Mouse (Mus musculus) left cerebral cortex, postnatal 4 days (tissue): ENCODE measurements at regions not wholly inside any gene's neighbourhood (a gene's known extent, or its start where the extent isn't known, plus 50 kb on each side); places are given as distances from the start of the nearest gene placed in this dataset.
"Not testable (repeated sequence)": the region's sequence is repeated elsewhere in the genome, so short reads cannot be mapped to it uniquely, and the experiment has no call there.

Experiments
- DNase-seq: peaks from one replicate; pipeline ENCODE4 v3.0.0-alpha.2; 2022
- intact Hi-C: fragments of 180-260 bp; cut with DNase I; formaldehyde crosslinking; loops from one replicate; pipeline ENCODE4 v1.15.1; 2025

DNA sequence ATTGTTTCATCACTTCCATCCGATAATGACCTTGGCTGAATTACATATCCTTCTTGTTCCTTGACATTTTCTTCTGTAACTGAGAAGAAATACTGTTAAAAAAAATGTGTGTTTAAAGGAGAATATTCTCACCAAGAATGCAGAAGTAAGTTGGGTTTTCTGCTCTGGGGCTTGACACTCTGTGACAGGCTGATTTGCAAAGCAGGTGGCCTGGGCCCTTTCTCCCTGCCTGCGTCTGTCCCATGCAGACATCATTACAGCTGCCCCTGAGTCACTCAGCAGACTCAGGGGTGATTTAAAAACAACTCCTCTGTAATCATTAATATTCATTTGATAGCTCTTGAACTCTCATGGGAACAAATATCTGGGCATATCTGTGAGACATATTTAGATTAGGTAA lies 229.4 kb upstream of the Synpr start:
- DNase-seq: no peak
- intact Hi-C loops: no loop called here

DNA sequence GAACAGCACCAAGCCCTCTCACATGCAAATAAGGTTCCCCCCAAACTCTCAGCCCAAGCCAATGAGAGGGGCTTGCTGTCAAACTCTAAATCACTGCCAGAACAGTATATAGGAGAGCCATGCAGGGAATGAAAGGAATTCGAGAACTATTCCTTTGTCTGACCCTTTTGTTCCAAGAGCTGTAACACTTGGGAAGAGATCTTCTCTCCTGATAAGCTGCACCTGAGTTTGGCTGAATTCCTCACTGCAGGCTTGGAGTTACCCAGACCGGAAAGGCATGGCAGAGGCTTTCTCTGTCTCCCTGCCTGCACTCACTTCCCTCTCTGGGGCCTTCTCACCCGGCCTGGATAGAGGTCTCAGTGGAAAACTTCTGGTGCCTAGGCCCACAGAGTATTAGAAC lies 219.7 kb upstream of the Cadps start:
- intact Hi-C loops, DNase-seq: not testable (repeated sequence)

DNA sequence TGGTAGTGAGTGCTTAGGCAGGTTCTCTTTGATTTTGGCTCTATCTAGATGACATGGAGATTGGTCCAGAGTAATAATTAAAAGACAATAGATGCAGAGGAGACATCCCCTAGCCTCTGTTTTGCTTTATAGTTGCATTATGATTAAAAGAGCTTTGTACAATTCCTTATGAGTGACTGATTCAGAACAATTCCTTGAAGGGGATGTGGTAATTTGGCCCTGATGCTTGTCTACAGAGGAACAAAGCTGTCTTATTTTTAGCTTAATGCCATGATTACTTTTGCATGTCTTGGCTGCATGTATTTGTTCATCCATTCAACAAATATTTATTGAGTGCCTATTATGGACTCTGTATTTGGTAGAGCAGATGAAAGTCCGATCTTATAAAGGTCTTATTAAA lies 218.9 kb upstream of the Cadps start:
- intact Hi-C loops: no loop called here
- DNase-seq: no peak

DNA sequence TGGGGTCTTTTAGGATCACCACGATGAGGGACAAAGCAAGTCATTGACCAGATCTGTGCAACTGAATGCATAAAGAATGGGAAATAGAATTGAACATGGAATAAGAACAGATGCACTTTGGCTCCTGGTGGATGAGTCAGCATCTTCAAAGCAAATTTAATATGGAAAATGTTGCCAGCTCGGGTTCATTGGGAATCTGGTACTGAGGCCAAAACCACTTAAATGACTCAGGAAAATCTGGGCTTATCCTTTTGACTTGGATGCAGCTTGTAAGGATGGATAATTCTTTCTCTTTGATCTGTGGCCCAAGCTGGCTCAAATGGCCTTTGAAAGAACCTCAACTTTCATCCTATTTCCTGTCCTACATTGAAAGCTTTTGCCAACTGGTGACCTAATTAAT lies 217.3 kb upstream of the Cadps start:
- no peak for DNase-seq

DNA sequence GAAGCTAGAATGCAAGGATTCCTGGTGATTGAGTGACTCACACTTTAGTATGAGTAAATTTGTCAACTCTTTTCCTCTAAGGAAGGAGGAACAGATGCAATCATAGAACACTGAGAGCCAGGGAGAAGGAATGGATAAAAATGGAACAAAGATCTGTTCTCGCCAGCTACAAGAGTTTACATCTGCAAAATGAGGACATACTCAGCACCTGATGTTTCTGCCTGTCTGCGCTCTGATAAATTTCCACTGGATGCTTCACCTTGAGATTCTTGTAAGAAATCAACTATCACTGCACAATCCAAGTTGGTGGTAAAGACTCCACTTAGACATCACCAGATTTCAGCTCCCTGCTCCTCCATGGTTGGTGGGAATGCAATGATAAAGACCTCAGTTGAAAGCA lies 214.5 kb upstream of the Cadps start:
- no peak for DNase-seq
- intact Hi-C loops: no loop called here

More for the DNA sequence above, 217.3 kb upstream of the Cadps start:
- intact Hi-C loops: no loop called here

DNA sequence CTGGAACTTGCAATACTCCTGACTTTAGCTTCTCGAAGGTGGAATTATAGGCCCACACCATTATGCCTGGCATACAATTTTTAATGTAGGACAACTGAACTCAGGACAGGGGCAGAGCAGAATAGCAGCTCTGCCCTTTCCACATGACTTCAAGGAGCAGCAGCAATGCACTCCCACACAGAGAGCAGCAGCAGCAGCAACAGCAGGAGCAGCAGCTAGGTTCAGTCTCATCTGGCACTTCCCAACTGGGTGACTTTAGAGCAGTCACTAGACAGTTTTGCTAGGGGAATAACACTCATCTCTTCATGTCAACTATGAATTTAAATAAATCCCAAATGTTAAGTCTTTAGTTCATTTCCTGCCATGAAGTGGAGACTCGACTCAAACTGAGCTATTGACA lies 206.9 kb upstream of the Cadps start:
- DNase-seq: no peak
- intact Hi-C loops: no loop called here

DNA sequence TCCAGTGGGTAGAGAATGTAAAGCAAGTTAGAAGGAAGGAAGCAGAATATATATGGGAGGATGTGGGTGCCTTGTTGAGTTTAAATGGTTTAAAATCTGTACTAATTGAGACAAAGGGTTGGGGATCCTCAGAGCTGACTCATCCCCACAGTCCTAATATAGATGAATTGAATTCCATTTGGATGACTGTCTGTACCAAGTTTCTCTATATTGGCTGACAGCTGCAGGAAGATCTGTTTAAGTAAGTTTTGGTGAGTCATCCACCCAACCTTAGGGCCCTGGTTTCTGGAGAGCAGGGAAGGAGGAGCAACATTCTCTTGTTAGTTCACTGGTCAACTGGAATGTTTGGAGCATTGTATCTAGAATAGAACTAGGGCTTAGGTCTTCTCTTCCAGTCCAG lies 199.9 kb upstream of the Cadps start:
- no peak for DNase-seq
- intact Hi-C loops: no loop called here

DNA sequence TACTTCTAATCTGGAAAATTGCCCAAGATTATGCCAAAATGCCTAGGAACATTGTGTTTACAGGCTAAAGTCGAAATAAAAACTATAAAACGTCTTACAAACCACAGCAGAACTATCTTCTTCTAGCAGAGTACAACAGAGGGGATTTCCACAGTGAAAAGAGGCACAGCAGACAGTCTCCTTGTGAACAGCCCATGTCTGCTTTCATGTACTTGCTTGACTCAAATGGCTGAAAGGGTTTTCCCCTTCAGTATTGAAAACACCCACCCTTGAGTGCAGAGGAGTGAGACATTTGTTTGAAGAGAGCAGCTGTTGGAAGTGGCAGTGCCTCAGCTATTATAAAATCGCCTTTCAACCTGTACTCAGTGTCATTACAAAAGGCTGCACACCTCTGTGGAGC lies 188.2 kb upstream of the Cadps start:
- no peak for DNase-seq
- intact Hi-C loops: no loop called here

DNA sequence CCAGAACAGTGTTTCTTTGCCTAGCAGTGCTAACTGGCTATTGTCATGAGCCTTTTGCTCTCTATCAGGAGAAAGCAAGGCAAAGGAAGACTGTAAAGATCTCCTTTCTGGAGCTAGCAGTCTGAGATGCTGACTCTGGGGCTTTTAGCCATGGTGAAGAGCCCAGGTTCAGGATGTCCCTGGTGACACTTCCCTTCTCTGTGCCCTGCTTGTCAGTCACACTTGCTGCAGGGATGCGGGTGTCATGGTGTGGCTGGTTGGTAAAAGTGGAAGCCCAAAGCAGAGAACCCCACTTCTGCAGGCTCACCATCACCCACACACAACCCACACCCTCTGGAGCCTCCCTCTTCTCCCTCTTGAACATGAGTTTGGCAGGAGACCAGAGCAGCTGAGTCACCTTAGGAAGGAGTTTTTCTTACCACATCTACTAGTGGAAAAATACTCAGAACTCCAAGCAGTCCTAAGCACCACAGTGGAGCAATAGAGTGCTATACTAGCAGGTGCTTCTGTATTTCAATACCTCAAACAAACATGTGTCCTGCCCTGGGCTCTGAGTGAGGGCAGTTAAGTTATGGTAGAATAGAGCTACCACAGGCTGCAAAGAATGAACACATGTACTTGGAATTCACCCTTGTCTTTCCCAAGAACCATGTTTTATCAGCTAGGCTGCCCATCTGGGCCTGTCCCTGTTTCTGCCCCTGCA lies 178.3 kb upstream of the Cadps start:
- intact Hi-C loops: no loop called here
- DNase-seq: no peak

DNA sequence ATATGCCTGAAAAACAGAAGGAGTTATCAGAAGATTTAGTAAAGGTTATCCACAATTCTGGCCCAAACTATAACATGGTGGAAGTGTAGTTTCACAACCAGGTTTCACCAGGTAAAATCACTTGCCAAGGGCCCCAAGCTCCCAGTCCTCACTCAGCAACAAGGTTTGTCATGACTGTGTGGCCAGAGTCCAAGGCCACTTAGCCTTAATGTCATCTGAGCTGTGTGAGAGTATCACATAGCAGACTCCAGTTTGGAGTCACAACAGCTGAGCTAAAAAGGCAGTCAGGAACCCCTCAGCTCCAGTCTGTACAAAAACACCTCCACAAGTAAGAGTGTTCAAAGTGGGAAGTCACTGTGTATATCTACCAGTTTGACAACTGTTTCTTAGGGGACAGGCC lies 156.5 kb upstream of the Cadps start:
- no peak for DNase-seq
- intact Hi-C loops: no loop called here

DNA sequence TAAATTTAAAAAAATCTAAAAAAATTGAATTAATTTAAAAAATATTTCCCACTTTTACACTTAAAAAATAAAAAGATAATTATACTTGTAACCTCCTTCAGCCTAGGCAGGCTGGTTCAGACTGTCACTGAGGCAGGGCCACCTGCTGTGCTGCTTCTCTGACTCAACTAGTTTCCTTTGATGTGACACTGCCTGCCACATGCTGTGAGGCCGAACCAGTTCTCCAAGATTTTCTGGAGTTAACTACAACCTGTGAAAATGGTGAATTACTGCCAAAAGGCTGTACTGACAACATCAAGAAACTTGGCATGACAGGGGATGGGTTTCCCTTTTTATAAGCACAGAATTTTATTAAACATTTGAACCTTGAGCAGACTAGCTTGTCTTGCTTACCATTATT lies 143.6 kb upstream of the Cadps start:
- intact Hi-C loops: no loop called here
- DNase-seq: peak; percentile 2

DNA sequence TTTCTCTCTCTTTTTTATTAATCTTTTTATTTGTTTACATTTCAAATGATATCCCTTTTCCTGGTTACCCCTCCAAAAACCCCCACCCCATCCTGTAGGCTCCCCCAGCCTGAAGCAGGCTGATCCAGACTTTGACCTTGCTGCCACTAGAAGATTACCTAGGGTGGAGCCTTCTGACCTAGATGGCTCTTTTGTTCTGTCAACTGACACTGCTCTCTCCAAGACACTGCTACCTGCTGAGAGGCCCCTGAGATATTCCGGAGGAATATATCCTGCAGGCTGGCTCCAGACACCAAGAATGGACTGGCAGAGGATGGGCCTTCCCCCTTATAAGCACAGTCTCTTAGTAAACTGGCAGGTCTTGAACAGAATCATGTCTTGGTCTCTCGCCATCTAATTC lies 135.0 kb upstream of the Cadps start:
- DNase-seq, intact Hi-C loops: not testable (repeated sequence)

DNA sequence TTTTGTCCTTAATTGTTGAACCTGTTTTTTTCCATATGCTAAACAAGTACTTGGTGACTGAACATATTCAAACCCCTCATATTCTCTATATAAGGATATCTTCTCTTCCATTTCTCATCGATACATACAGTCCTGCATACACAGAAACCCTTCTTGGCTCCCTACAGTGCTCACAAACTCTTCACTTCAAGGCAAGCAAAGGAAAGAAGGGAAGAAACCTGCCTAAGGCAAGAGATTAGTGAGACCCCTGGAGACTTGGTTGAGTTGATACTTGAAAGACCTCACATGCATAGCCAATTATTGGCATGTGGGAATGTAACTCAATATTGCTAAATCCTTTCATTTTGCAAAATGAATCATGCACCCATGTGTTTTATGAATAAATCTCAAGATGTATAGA lies 128.0 kb upstream of the Cadps start:
- intact Hi-C loops: no loop called here
- no peak for DNase-seq

DNA sequence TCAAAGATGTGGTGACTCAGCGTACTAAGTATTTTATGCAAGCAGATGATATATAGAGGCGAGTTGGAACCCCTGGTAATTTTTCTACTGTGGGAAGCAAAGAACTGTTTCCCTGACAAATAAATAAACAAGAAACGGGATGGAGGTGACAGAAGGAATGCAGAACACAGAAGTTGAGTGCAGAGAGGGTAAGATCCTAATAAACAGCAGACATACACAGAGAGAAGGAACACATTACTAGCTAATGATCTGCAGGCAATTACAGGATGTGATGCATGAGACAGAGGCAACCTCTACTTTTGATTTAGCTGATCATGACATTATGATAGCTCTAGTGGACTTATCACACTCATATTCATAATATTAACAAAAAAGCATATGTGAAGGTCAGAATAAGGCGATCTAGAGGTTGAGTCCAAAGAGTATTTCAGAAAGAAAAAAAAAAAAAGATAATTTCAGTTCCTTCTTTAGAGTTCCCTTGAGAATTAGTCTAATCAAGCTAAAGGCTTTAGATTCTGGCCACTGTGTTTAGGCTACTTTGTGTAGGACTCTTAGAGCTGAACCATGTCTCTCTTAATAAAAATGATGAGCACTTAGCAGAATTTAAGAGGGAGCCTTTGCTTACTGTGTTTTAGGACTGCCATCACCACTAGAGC lies 115.9 kb upstream of the Cadps start:
- DNase-seq: no peak
- intact Hi-C loops: no loop called here

DNA sequence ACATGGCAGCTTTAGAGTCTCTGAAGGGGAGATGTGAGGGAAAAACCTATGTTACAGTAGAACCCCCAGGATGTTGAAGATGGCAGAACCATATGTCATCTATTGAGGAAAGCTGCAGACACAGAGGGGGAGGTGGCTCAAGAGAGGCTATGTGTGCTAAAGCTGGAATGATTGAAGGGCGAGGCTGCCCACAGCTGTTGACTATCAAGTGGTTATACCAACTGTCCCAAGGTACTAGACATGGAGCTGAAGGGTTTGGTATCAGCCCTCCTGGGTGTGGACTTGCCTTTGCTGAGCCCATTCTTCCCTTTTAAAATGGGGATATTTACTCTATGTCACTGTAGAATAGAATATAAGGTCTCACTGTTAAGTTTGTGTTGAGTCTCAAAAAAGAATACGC lies 113.5 kb upstream of the Cadps start:
- DNase-seq: no peak
- intact Hi-C loops: no loop called here

DNA sequence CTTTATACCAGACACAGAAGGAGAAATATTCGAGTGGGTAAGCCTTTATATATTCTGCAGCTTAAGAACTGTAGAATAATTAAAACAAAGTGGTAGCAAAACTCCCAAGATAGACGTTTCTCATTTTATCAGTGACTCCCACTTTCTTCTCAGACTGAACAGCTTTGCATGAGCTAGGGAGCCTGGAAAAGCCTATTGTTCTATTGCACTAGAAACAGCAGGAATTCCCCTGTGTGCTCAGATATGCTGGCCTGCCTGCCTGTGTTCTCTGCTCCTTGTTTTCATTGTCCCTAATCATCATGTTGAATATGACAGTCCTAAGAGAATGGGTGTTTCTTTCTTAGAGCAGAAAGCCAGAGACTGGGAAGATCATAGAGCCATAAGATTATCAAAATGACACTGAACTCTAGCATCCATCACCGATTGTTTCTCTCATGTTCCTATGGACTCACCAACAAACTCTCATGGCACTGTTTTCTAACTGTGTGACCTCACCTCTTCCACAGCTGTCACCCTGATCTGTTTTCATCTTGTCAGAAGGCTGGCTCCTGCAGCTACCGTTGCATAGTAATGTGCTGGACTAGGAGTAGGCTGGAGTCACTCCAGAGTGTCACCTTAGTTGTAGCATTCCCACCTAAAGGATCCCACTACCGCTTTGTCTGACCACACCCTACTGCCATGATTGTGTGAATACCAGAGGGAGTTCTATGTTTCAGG lies 108.9 kb upstream of the Cadps start:
- intact Hi-C loops: no loop called here
- DNase-seq: no peak

DNA sequence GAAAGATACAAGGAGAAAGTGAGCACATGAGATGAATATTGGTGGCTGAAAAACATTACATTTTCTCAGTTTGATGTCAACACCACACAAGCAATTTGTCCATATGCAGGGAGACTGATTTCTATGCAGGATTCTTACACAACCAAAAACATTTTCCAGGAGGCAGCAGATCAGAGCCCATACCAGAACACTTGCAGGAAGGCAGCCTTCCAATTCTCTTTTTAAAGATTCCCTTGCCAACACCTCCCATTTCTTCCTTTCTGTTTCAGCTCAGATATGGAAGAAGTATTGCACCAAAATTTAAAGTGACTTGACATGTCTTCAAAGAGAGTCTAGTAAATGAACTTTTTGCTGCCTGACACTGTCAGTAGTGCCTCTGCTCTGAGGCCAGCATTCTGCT lies 100.7 kb upstream of the Cadps start:
- DNase-seq: no peak
- intact Hi-C loops: no loop called here

DNA sequence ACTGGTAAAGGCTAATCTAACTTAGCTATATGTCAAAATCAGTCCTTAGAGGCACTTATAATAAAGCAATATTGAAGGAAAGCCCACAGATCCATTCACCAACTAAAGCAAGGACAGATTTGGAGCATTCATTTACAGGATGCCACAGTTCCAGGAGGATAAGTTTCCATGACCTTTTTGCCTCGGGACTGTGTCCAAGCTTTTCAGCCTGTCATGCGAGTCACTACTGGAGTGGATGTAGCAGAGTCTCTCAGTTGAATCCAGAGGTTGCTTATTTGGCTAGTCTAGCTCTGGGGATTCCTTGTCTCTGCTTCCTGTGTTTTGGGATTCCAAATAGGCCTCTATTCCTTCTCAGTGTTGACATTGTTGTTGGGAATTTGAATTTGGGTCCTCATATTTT lies 92.6 kb upstream of the Cadps start:
- no peak for DNase-seq
- intact Hi-C loops: no loop called here

DNA sequence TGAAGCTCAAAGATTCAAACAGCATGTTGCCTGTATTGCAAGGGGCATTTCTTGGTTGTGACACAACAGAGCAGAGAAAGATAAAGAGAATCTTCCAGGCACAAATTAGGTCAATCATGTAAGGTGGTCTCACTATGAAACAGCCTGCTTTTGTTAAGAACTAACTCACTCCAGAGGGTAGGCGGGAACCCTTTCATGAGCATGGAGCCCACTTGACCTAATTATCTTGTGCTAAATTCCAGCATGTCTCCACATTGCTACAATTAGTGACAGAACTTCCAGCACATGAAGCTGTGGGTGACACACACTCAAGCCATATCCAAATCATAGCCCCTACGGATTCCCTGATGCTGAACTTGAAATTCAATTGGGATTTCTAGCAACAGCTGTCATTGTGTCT lies 91.1 kb upstream of the Cadps start:
- intact Hi-C loops: no loop called here

DNA sequence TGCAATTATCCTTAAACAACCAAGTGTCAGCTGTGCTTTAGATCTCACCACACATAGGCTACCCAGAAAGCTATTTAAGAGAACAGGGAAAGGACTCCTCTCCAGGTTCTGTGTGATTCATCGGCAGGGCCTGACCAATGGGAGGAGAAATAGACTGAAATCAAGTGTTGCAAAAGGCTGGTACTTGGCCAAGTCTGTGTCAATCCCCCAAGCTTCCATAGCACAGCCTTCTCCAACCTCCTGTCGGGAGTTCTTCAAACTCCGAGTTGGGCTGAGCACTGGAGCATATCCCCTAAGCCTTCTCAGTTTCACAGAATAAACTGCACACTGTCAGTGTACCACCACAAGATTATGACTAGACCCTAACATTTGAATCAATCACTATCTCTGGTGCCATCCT lies 90.5 kb upstream of the Cadps start:
- intact Hi-C loops: no loop called here
- no peak for DNase-seq

More for the DNA sequence above, 91.1 kb upstream of the Cadps start:
- no peak for DNase-seq

DNA sequence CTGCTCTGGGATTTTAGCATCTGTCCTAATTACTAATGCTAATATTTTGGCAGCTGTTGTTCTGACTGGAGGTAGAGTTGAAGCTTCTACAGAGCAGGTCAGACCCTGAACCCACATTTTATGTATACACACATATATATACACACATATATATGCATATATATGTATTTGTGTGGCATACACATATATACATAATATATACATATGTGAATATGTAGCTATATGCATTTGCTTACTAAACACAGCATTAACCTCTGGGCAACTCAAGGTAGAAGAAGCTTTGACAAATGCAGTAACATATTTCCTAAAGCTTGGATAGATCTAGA lies 54.4 kb upstream of the Cadps start:
- DNase-seq: no peak
- intact Hi-C loops: no loop called here
